Mouse (Mus musculus) heart, adult 11 months (tissue): ENCODE data around the gene Dera.
A peak's percentile ranks its signal among the peaks of the same experiment; 100 is the strongest.

Experiments
- DNase-seq: peaks from one replicate; pipeline ENCODE4 v3.0.0; 2022

Gene Dera

GRCm38 (mm10) chr6:137759681-137760080 lies 5.3 kb downstream of the Dera start:
- peak; percentile 45 for DNase-seq

DNA sequence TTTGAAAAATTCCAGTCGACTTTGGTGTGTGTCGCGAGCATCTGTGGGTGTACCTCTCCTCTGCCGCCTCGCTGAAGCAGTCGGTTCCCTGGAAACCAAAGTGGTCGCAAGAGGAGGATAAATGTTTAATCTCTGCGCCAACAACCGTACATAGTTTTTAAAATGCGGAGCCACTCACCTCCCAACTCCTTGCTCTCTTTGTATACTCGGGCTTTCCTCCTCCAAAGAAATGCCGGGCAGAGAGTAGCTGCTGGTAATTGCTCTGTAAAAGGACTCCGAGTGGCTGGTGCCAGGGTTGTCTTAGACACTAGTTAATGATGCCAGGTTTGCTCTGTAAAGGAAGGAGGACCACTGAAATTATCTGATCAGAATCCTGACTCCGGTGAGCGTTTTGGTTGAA lies 6.6 kb downstream of the Dera start:
- peak; percentile 31 for DNase-seq

DNA sequence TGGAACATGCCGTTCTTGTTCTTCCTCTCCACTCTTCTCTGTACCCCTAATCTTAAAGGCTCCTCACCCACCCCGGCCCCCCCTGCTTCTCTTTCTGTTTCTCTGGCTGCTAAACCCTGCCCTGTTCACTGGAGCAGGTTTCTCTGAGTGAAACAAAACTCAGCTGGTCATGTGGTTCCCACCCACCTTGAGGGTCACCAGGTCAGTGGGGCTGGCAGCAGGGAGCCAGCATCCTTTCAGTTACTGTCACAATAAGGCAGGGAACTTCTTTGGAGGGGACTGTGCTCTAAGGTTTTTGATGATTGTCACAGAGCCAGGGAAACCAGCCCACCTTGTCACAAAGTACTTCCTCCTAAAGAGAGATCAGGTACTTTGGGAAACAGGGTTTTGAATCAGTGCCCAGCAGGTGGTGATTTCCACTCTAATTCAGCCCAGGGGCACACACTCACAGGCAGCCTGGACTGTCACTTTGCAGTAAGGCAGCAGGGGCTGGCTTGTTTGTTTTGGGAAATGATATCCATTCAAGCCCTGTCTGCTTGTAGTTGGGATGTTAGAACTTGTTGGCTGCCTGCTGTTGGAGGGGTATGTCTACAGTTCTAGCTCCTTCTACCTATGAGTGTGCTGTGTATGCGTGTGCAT lies 10.3 kb downstream of the Dera start:
- DNase-seq: peak; percentile 51

- no peak for DNase-seq
These were observed 11.8 kb downstream of the Dera start for GRCm38 (mm10) chr6:137766177-137766576.

GRCm38 (mm10) chr6:137771621-137772250 lies 17.4 kb downstream of the Dera start:
- peak; percentile 54 for DNase-seq

- peak; percentile 64 for DNase-seq
These were observed 18.7 kb downstream of the Dera start for GRCm38 (mm10) chr6:137772918-137773636.

DNA sequence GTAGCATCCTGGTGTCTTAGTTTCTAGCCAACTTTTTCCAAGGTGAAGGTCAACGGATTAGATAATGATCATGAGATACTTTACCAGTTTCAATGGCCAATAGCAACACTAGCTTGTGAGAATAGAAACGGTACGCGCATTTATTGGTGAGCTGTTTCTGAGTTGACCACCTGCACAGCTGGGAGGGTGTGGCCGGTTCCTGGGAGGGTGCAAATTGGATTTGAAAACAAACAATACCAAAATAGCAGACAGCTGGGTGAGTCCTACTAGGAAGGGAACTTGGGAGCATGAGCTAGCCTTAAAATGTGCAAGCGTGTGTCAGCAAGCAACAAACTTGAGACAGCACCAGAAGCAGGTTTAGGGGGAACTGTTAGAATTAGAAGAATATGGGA lies 19.3 kb downstream of the Dera start:
- DNase-seq: peak; percentile 61

DNA sequence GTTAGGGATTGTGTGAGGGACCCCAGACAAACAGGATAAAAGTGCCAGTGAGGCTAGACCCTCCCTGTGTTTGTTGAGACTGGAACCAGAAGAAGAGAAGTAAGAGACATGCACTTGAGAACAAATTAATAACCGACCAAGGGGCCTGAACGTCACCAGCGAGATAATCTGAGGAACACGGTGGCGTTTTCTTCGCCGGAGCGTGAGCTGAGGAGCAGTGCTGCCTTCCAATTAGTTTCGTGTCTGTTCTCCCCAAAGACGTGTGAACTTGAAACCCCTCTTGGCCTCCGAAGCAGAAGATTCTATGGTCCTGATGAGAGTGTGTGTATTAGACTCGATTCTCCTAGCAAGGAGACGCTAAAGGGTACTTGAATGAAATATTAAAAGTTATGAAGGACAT lies 19.8 kb downstream of the Dera start:
- peak; percentile 52 for DNase-seq

DNA sequence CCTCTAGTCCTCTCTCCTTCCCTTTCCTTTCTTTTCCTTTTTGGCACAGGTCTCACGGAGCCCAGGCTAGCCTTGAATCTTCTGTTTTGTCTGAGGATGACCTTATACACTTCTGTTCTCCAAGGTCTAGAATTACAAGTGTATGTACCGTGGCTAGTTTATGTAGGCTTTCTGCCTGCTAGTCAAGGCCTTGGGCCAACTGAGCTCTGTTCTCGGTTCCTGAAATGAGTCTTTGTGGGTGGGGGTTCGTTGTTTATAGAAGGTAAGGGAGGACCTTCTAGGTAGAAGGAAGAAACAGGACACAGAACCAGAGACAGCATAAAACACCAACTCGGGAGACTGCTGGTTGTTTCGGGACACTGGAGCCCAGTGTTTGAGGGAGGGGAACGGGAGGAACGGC lies 20.8 kb downstream of the Dera start:
- no peak for DNase-seq

GRCm38 (mm10) chr6:137776981-137777380 lies 22.6 kb downstream of the Dera start:
- DNase-seq: peak; percentile 63

DNA sequence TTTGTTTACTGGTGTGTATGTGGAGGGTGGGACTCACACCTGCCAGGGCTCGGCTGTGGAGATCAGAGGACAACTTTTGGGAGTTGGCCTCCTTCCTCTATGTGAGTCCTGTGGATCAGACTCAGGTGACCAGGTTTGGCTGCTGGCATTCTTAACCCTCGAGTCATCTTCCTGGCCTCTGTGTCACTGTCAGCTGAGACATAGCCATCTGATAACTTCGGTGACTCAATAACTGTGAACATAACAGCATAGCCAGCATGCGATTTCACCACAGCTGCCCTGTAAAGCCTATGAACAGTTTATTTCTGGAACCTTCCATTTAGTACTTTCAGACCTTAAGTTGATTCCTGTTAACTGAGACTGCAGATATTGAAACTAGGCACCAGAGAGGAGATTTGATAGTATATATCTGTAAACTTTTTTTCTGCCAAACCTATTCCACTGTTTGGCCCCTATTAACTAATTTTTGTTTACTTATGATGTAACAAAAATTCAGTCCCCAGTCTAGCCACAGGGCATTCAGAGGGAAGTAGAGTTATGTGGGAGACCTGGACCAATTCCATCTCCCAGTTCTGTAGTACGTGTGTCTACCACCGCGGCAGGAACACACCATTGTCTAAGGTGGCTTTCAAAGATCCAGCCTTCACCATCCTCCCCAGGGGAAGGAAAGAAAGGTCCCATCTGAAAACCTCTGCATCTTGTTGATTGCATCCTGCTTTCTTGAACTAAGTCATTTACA lies 29.7 kb downstream of the Dera start:
- peak; percentile 55 for DNase-seq

- peak; percentile 9 for DNase-seq
These were observed 34.7 kb downstream of the Dera start for GRCm38 (mm10) chr6:137788976-137789590.

DNA sequence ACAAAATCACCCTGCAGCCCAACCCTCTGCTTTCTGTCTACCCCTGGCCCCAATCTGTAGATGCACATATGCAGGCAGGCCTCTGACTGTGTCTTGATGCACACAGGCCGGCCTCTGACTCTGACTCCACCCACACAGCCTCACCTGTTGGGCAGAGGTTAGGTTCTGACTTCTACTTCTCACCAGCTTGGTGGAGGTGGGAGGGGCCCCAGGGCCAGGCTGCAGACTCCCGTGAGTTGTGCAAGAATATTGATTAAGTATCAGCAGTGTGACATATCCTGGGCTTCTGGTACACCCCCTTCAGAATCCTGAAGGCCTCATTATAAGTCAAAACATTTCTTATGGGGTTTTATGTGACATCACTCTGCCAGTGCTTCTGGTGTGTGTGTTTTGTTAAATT lies 35.3 kb downstream of the Dera start:
- DNase-seq: peak; percentile 55

GRCm38 (mm10) chr6:137795494-137795893 lies 41.1 kb downstream of the Dera start:
- DNase-seq: peak; percentile 55

GRCm38 (mm10) chr6:137796596-137797567 lies 42.5 kb downstream of the Dera start:
- peak; percentile 54 for DNase-seq

DNA sequence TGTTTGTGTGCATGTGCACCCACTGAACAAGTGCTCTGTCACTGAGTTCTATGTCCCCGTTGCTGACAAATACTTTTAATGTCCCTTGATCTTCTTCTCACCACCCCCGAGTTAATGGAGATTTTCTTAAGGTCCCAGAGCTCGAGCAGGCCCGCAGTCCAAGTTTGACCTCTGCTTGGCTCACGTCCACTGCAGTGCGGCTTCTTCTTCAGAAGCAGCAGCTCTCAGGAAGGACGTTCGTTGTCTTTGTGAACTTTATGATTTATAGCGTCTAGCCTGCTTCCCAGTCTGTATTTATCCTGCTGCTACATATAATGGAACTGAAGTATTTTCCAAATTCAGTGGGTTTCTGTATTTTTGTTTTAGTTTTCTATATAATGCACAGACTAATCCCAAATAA lies 44.9 kb downstream of the Dera start:
- peak; percentile 18 for DNase-seq

DNA sequence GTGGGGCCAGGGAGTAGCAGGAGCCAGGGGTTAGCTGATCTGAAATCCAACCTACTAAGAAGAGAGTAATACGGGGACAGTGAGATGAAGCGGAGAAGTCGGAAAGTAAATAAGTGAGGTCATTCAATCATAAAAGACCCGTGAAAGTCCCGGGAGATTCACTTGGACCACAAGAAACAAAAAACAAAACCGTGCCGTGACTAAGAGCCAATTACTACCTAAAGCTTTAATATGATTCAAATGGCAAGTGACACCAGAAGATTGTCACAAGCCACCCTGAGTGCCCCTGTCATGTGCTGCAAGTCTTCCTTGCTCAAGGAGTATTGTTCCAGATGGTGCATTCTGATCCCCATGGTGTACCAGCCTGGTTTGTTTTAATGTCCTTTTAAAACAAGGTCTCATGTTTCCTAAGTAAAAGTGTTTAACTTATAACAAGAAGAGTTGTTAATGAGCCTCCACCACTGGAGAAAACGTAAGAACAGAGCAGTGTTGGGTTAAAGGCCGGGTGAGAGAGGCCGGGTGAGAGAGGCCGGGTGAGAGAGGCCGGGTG lies 49.2 kb downstream of the Dera start:
- DNase-seq: peak; percentile 37

- DNase-seq: no peak
These were observed 49.8 kb downstream of the Dera start for GRCm38 (mm10) chr6:137804121-137804520.

GRCm38 (mm10) chr6:137804606-137805005 lies 50.3 kb downstream of the Dera start:
- DNase-seq: peak; percentile 82

GRCm38 (mm10) chr6:137806342-137806741 lies 52.0 kb downstream of the Dera start:
- peak; percentile 60 for DNase-seq

- peak; percentile 73 for DNase-seq
These were observed 52.5 kb downstream of the Dera start for GRCm38 (mm10) chr6:137806806-137807205.
